Mouse (Mus musculus) heart, postnatal 0 days (tissue): ENCODE results near the gene Tgoln1.

Experiments used
- CTCF ChIP-seq: IDR thresholded peaks from 2 replicates; pipeline ENCODE4 v1.5.1; 2016; ENCODE audit warnings: antibody characterized with exemption, control low read depth, low read depth
- EP300 ChIP-seq: IDR thresholded peaks from 2 replicates; pipeline ENCODE4 v1.6.1; 2016; ENCODE audit warnings: antibody characterized with exemption, low read depth

- no peak for TF ChIP-seq CTCF
- TF ChIP-seq EP300, result peak; percentile 72; the same call in 1 of the 2 replicates
These were observed 18.6 kb downstream of the Tgoln1 start, which contains the start of the genes Elmod3 and Retsat for GRCm38 (mm10) chr6:72597956-72598753.
